Mouse (Mus musculus) c-Kit-positive CD71-positive TER-119-negative erythroid progenitor cells, embryonic 14.5 days (primary cell): Measurements from ENCODE around the gene Kitl.

ENCODE experiments used
- DNase-seq: peaks from one replicate; pipeline ENCODE4 v3.0.0-alpha.2; 2013; ENCODE audit warnings: low read depth

Gene Kitl

DNA sequence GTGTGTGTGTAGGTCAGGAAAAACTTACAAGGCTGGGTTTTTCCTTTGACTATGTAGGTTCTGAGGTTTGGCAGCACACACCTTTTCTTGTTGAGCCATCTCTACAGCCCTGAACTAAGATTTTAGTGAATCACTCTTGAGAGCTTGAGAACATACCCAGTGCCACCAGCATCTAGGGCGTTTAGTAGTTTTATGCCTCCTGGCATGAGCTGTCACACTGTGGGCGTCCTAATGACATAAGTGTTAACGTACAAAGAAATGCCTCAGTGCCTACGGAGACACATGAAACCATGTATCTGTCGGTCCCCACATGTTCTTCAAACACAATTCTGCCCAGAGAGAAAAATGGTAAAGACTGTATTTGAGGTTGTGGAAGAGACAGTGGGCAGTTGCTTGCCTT, 15.0 kb downstream of the Kitl start:
- DNase-seq: no peak

DNA sequence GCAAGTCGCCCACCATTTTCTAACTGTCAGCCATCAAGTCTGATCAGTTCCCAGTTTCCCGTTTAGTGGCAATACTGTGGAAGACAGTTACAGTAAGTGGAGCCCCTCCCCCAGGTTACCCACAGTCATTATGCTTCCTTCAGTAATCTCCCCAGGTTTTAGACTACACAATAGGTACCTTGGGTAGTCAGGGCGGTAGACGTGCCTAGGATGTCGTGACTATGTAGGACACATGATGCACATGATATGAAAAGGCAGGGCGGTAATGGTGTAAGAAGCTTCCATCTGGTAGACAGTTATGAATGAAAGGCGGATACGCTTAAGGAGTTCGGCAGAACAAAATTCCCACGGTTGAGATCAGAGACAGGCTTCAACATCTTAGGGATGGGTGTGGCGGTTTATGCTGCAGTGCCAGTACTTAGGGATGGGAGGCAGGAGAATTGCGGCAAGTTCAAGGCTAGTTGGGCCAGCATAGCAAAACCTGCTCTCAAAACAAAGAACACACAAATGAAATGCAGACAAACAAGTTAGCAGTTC, 15.6 kb downstream of the Kitl start:
- DNase-seq: no peak

DNA sequence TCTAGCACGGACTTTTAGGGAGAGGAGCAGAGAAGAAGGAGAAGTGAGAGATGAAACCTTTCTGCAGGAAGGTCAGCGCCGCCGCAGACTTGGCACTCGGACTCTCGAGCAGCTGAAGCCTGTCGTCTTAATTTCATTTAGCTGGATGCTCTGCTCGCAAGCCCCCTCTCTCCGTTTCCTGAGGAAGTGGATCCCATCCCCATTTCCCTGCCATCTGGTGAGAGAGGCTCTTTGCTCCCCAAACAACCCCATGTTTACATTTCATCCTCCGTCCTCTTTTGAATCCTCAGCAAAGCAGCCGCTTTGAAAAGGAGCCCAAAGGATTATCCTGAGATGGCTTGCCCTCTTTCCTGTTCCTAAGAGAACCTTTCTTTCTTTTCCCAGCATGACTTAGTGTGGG, 16.2 kb downstream of the Kitl start:
- DNase-seq: no peak

DNA sequence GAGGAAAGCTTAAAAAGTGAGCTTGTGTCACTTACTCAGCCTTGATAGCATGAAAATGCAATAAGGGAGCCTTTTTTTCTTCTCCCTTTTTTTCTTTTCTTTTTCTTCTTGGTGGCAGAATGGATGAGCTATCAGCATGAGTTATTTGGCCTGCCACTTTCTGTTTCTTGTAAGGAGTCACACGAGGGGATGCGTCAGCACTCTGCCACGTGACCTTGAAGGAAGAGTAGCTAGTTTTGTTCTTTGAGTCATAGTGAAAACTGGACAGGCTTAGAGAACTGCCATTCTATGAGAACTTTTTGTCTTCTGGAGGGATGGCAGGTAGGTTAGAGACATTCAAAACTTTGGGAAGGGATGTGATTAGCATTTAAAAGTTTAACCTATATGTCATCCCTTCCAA, 17.1 kb downstream of the Kitl start:
- DNase-seq: no peak

DNA sequence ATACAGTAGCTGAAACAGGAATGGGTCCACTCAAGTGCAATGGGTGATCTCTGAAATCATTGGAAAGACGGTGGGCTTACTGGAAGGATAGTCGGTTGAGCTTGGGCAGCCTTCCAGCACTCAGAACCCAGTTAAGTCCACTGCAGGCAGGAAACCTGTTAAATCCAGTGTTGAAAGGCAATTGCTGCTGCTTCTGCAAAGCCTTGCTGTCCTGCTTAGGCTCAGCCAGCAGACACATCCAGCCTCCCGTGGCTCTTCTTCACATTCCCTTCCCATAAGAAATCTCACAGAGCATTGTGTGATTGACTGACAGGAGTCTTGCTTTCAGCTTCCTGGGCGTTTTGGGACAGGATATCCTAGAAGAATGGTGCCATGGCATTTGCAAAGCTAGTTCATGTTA, 20.6 kb downstream of the Kitl start:
- DNase-seq: no peak

DNA sequence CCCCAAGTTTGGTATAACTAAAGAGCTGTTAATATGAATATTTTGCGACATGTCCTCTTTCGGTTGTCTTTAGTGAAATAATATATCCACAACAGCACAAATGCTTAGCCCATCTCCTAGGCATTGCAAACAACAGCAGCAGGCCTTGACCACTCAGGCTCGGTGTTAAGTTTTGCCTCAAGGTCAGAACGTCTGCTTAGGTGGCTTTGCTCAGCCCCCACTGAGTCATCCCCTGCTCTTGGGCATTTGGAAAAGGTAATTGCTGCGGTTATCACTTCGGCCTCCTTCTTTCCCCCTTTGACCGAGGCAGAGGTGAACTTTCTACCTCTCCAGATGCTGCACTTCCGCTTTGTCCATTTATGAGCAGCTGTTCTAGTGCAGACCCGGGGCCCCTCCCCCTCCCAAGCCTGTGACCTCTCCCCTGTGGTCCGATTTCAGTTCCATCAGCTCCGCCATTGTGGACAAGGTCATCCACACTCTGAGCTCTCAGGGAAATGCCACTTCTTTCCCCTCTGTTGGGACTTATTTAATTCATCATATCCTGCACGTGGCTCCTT, 23.0 kb downstream of the Kitl start:
- no peak for DNase-seq

DNA sequence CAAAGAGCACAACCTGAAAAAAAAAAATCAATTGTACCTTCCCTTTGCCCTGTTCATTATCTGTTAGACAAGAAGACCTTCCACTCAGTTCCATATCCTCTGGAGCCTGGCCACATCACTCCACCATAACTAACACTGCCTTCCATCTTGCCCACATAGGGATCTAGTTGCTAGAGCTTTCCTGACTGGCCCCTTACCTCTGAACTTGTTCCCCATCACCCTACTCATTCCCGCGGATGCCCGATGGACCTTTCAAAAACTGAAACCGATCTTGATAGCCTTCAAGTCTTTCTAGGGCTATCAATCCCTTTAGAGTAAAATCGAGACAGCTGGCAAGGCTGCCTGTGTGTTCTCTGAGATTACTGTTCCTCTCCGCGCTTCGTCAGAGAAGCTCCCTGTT, 23.6 kb downstream of the Kitl start:
- DNase-seq: no peak

DNA sequence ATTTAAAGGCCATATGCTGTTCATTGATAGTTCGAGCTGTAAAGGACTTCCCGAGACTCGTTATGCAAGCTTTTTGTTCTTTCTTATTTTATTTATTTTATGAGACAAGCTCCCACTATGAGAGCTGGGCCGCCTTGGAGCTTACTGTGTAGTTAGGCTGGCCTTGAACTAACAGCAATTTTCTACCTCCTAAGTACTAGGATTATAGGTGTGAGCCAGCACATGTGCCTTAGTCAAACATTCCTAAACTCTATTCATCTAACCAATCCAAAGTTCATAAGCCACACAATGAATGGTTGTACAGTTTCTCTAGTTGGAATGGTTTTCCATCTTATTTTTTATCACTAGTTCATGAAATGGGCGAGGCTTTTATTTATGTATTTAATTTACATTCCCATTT, 28.3 kb downstream of the Kitl start:
- DNase-seq: no peak

DNA sequence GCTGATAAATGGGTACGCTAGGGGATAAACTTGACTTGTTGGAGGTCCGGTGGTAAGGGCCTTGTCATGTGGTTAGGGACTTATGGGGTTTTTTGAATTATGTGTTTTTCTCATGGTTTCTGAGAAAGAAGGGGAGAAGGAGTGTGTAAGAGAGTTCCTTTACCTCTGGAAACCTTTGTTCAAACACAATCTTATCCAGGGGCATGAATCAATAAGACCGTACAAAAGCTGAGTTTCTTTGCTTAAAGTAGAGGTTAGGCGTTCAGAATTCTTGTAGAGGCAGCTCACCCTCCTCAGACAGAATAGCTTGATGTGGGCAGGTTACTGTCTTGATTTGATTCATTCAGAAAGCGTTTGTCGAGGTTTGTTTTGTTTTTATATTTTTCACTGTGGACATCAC, 28.7 kb downstream of the Kitl start:
- no peak for DNase-seq

DNA sequence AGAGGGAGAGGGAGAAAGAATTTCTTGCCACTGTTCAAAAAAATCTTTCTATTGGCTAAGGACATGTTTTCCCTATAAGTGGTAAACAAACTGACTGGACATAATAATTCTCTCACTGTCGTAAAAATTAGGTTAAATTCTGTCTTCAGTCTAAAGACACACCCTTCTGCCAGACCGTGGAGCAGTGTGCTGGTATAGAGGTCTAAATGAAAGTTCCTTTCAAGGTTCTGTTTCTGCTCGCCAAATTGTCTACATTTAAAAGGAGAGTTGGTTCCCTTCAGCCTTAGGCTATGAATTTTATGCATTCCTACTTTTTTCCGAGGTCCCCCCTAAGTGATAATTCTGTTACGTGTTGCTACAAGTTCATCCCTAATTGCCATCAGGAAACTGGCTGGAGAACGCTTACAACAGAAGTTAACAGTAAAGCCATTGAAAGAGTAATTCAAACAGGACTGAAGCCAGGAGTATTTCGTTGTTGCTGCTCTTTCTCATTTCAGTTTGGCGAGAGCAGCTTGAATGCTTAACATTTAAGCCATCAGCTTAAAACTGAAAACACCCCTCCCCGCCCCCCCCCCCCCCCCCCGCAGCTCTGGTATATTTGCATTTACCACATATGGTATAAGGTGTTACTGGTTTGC, 35.8 kb downstream of the Kitl start:
- no peak for DNase-seq

DNA sequence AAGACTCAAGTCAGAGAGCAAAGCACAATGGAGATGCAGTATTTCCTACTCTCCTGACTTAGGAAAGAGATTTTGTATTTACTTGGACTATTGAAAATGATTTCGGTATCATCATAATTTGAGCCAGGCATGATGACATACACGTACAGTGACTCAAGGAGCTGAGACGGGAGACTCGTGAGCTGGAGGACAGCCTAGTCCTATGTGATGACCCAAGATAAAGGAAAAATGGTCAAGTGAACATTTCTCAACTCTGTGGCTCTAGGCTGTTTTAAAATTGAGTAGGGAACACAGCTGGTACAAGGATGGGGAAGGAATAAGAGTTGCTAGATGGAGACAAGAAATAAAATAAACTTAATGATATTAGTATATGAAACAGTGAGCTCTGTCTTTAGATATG, 37.0 kb downstream of the Kitl start:
- no peak for DNase-seq

DNA sequence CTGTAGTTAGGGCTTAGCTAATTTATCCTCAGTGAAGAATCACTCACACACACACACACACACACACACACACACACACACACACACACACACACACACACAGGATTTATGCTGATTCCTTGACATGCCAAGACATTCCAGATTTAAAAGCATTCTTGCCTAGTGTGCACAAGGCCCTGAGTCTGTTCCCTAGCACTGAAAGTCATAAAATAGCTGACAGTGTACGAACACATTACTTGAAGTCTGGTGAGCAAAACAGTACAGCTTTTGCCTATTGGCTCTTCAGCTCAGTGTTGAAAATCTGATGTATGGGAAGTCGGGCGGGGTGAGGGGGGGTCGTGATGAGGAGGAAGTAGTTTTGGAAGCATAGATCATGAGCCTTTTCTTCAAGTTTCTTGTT, 37.5 kb downstream of the Kitl start:
- no peak for DNase-seq

DNA sequence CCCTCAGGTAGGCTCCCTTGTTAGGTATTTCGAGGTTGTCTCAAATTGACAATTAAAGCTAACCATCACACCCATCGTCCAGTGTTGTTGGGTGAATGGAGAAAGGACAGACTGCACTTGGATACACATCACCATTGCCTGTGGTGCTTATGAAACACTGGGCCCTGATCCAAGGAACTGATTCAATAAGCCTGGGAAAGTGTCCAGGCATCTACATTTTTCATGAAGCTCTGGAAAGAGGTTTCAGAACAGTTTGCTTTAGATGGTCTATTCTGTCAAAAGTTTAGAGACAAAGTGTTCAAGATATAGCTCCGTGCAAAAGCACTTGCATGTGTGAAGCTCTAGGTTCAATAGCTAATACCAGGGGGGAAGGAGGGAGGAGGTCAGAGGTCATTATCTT, 38.6 kb downstream of the Kitl start:
- no peak for DNase-seq

DNA sequence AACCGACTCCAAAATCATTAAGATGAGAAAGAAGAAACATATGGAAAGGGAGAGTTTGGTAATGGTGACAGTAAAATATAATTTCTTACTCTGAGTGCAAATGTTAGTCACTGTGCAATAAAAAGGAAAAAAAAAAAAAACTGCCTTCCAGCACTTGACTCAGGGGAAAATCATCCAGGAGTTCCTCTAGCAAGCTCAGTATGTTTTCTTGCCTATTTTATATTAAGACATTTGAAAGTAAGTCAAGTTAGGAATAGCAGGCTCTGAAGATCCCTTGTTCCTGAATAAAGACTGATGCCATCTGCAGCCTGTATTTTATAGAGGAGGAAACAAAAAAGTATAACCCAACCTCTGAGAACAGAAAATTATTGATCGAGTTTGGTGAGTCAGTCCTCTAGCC, 39.7 kb downstream of the Kitl start:
- no peak for DNase-seq

DNA sequence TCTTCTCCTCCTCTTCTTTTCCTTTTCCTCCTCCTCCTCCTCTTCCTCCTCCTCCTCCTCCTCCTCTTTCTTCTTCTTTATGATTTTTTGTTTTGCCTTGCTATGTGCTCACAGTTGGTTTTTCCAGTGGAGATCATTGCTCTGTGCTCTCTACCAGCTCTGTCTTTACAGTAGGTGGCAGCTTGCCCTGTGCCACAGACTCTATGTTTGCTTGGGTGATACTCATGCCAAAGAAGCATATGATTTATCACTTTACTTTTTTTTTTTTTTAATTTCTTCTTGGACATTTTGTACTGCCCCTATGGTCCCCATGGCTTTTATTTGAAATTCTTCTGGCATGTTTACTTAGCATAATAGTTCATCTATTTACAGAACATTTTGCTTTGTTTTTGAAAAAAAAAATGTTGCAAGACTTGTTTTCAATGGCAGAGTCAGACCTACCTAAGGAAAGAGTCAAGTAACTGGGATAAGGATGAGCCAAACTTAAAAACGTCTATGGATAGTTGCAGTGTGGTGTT, 41.7 kb downstream of the Kitl start:
- DNase-seq: no peak

DNA sequence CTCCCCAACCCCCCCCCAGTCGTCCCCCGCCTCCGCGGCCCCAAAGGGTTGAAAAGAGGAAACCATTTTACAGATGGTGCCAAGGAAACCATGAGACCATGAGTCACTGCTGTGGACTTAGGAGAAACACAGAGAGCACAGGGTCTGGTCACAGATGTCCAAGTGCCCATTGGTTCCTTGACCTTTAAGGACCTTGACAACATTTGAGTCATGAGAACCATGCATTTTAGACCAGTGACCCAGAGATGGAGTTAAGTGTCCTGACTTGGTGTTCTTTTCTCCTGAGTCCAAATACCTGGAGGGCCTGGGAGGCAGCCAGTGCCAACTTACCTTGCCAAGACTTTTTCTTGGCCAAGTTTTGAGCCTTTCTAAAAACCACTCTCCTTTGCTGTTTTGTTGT, 43.9 kb downstream of the Kitl start:
- DNase-seq: no peak

DNA sequence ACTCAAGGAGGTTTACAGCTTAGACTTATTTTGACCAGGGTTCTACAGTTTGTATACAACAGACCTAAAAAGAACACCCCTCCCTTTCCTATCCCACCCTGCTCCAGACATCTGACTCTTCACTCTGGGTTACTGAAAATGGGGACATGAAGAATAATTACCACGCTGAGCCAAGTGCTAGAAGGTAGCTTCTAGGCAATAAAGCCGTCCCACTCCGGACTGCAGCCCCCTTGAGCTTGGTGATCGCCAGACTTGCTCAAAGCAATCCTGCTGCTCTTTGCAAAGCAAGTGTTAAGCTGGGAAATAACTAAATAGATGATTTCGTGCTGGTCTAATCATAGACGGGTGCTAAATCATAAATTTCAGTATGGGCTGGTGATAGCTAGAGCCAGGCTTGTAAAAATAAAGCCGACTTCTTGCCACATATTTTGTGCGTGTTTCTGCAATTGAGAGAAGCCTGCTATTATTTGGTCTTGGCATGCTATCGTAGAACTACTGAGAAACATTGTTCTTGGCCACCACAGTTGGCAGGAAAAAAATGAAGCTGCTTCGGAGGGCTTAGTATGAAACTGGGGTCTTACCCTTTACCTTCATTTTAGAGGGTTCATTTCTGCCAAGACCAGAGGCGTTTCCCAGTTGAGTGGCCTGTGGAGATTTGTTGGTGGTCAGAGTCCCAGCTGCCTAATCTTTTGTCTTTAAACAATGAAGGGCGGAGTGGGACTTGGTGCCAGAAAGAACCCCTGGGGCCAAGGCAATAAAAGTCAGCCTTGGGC, 50.3 kb downstream of the Kitl start:
- no peak for DNase-seq

DNA sequence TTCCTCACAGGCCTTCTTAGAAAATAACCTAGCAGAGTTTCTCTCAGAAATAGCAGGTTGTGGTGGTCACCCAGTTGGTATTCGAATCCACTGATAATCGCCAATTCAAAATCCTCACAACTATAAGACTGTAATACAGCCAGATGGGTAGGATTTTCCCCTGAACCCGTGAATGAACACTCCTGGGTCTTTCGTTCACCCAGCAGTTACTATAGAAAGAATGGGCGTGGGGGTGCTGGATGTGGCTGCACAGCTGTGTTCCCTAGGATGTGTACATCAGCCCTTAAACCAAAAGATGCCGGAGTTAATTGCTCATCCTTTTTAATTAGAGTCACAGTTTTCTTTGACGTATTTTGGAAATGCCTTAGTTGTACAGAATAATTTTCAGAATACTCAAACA, 50.9 kb downstream of the Kitl start:
- no peak for DNase-seq

DNA sequence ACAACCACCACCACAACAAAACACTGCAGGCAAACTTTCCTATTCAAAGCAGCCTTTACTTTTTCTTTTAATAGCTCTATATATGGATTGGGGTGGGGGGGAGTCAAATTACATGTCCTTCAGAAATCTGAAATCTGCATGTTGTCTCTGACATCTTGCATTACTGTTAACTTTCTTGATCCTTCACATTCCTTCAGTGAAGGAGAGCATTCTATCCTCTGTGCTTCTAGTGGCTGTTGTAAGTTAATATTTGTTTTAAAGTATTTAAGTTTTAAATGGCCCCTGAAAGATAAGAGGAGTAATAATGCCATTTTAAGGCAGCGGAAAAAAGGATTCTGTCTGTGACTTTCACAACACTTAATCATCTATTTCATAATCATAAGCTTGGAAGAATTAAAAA, 57.2 kb downstream of the Kitl start:
- no peak for DNase-seq

DNA sequence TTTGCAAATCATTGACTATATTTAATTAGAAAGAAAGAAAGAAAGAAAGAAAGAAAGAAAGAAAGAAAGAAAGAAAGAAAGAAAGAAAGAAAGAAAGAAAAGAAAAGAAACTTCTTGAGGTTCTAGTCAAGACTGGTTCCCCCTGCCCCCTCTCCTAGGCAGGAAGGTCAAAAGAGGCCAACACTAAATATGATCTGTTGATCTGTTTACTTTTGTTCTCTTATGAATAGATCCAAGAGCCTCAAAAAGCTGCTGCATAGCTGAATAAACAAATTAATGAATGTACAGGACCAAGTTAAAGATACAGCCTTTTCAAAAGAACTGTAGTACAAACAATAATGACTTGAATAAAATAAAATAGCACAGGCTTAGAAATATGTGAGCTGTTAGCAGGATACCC, 57.7 kb downstream of the Kitl start:
- no peak for DNase-seq

DNA sequence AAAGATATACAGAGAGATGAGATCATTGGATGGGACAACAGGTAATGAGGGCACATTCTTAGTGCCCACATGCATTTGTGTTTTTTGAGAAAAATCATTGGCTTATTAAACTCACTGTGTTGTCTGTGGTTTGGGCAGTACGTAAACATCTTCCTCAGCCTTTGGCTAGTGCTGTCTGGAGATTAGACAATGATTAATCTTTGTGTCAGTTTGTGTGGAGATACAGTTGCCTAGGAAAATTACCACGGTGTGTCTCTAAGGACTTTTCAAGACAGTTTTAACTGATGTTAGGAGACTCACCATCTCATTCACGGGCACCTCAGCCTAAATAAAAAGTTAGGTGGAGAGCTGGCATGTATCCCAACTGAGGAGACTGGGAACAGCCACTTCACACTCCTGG, 85.7 kb downstream of the Kitl start:
- no peak for DNase-seq

DNA sequence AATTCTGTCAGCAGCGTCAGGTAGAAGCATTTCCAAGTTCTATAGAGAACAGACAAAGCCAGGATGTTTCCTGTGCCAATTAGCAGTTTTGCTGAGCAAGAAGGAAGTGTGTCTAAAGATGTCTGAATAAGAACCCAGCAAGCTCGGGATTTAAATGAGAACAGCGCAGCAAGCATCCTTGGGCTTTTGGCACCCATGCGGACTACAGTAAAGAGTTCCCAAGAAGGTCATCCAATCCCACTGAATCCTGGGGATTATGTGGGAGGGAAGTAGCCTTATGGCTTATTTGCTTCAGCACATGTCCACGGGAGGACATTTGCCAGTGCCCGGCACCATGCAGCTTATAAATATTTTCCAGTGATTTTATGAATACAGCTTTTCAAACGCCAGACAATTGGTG, 95.8 kb downstream of the Kitl start:
- DNase-seq: no peak

DNA sequence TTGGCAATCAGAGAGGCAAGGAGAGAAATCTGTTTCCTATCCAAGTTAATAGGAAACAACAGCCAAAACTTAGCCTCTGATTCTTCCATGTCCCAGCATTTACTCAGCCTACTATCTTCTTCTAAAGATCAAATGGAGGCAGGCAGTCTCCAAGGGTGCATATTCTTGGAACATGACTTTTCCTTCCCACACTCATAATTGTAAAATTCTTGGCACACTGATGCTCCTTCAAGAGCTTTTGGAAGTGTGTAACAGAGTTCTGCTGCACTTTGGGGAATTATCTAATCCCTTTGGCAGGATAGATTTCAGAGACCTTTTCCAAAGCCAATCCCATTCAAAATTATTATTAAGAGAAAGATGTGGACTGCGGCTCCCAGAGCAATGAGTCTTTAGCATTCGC, 100.1 kb downstream of the Kitl start:
- no peak for DNase-seq
